Mouse (Mus musculus) cerebellum, adult 2 months (tissue): ENCODE results near the gene Kctd17.

Experiments used
- CTCF ChIP-seq: fragments of 200-500 bp; IDR thresholded peaks from 2 replicates; pipeline ENCODE4 v1.5.1; 2011; ENCODE audit warnings: low read depth, mild to moderate bottlenecking, control low read depth, low read length, moderate library complexity, borderline replicate concordance; ENCODE audit not compliant: insufficient read depth
- POLR2A ChIP-seq: fragments of 200-500 bp; IDR thresholded peaks from 2 replicates; pipeline ENCODE4 v1.6.1; 2011; ENCODE audit warnings: low read length, control low read depth, borderline replicate concordance; ENCODE audit not compliant: insufficient read depth

DNA sequence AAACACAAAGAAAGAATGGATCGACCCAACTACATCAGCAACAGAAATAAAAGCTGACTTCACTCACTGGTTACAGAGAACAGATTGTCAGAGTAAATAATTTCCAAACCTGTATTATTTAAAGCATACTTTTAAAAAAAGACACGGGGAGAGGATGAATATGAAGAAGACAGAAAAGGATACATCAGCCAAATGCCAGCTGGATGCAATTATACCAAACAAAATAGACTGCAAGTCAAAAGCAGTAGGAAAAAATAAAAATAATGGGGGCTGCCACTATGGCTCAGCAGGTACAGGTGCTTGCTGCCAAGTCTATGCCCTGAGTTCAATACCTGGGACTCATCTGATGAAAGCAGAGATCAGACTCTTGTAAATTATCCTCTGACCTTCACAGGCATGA, 48.2 kb upstream of the Kctd17 start:
- no peak for TF ChIP-seq CTCF
- no peak for TF ChIP-seq POLR2A
